Mouse (Mus musculus) embryonic fibroblast, embryonic 13.5 days (primary cell): ENCODE results near the gene Meis2.

Source experiments
- CTCF ChIP-seq: IDR thresholded peaks from 2 replicates; pipeline ENCODE4 v1.5.1; 2011; ENCODE audit warnings: mild to moderate bottlenecking, control low read depth, low read length, moderate library complexity, borderline replicate concordance; ENCODE audit not compliant: insufficient read depth
- POLR2A ChIP-seq: IDR thresholded peaks from 2 replicates; pipeline ENCODE4 v1.6.1; 2011; ENCODE audit warnings: low read depth, mild to moderate bottlenecking, control low read depth, low read length, moderate library complexity

DNA sequence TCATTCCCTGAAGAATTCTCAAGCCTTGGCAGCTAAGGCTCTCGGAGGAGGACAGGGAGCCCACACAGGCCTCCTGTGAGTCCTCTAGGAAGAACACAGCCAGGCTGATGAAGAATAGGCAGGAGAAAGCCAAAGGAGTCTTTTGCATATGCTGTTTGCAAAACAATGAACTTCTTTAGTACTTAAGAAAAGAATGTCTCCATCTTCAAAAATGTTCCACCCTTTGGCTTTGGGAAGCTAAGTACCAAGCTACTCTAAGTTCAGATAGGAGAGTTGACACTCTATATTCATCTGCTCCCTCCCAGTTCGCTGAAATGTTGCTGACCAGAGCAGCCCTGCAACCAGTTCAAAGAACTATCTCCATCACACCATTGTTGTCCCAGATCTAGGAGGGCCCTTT lies 195.7 kb downstream of the Meis2 start:
- TF ChIP-seq CTCF (no peak), POLR2A (no peak)
